Mouse (Mus musculus) intestine, embryonic 15.5 days (tissue): ENCODE measurements at regions not wholly inside any gene's neighbourhood (a gene's known extent, or its start where the extent isn't known, plus 50 kb on each side); places are given as distances from the start of the nearest gene placed in this dataset.

ENCODE experiments used
- ATAC-seq: fragments of 200-750 bp; cut with Nextera tagmentation; 2 replicates; pipeline ENCODE4 v1.8.0; 2017; ENCODE audit warnings: moderate TSS enrichment, moderate library complexity
- H3K27ac ChIP-seq: fragments of 300-500 bp; sonication (generic); 2 replicates; pipeline ENCODE4 v1.5.1; 2015; ENCODE audit warnings: mild to moderate bottlenecking, inconsistent platforms
- H3K27me3 ChIP-seq: fragments of 300-500 bp; sonication (generic); replicated peaks from 2 replicates; pipeline ENCODE4 v1.6.1; 2015; ENCODE audit warnings: inconsistent platforms
- H3K36me3 ChIP-seq: fragments of 300-500 bp; sonication (generic); 2 replicates; pipeline ENCODE4 v1.6.1; 2015; ENCODE audit warnings: inconsistent platforms
- H3K4me1 ChIP-seq: fragments of 300-500 bp; sonication (generic); replicated peaks from 2 replicates; pipeline ENCODE4 v1.6.1; 2015; ENCODE audit warnings: inconsistent platforms
- H3K4me2 ChIP-seq: fragments of 300-500 bp; sonication (generic); replicated peaks from 2 replicates; pipeline ENCODE4 v1.6.1; 2015; ENCODE audit warnings: mild to moderate bottlenecking, inconsistent platforms
- H3K4me3 ChIP-seq: fragments of 300-500 bp; sonication (generic); replicated peaks from 2 replicates; pipeline ENCODE4 v1.5.1; 2015; ENCODE audit warnings: inconsistent platforms
- H3K9ac ChIP-seq: fragments of 300-500 bp; sonication (generic); 2 replicates; pipeline ENCODE4 v1.6.1; 2015; ENCODE audit warnings: inconsistent platforms
- H3K9me3 ChIP-seq: fragments of 300-500 bp; sonication (generic); 2 replicates; pipeline ENCODE4 v1.6.1; 2016; ENCODE audit warnings: inconsistent platforms
- WGBS: fragments of 180-500 bp; shearing (Covaris S2); methylation state at CpG from one replicate; pipeline ENCODE4 v1.1.7; 2015; 5-methylcytosine and 5-hydroxymethylcytosine counted together

DNA sequence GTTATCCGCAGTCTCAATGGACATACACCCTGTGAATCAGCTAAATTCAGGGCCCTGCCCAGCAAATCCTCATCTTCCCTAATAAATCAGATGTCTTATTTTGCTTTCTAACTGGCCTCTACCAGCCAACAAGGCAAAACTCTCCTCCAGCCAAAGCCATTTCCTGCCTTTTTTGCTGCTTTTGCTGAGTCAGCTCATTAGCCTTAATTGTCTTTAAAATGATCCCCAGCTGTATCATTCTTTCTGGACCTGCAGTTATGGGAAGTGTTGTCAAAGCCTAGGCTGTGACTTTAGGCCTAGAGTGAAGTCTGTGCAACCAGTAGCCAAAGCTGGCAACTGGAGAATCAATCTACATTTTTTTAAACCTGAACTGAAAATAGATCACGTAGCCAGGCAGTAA is 81.4 kb downstream of the Mtpn start:
- H3K36me3 ChIP-seq, result no peaks in the 10 kb centered on the region
- no peaks in the 10 kb centered on the region for H3K9me3 ChIP-seq
- H3K4me3 ChIP-seq, result no peak overlapping the region
- no peak overlapping the region for H3K27ac ChIP-seq
- ATAC-seq, result no peak
- no peaks in the 10 kb centered on the region for H3K27me3 ChIP-seq
- no peak overlapping the region for H3K9ac ChIP-seq
- 90% methylated on average over 2 of the region's 2 CpGs for WGBS
- H3K4me1 ChIP-seq, result no peaks in the 10 kb centered on the region
- H3K4me2 ChIP-seq, result no peak overlapping the region

DNA sequence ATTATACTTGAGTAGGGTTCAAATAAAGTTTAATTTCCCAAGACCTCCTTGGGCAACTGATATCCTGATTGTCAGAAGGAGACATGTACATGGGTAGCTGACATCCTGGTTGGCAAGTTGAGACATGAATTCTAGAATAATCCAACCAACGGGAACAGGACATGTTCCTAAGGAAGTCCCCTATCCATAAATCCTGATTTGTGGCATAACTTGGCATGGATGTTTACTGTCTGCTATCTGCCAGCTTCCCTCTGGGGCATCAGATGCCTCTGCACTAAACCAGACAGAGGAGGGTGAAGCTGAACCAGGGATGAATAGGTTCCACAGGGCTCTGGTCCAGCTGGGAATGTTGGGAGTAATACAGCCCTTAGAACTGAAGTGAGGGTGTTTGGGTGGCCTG is 94.7 kb downstream of the Mtpn start:
- 86% methylated on average over 1 of the region's 1 CpGs for WGBS
- no peaks in the 10 kb centered on the region for H3K9me3 ChIP-seq
- H3K4me2 ChIP-seq, result no peak overlapping the region
- H3K4me3 ChIP-seq, result no peak overlapping the region
- no peaks in the 10 kb centered on the region for H3K4me1 ChIP-seq
- no peak for ATAC-seq
- H3K36me3 ChIP-seq, result no peaks in the 10 kb centered on the region
- no peak overlapping the region for H3K27ac ChIP-seq
- no peak overlapping the region for H3K9ac ChIP-seq
- no peaks in the 10 kb centered on the region for H3K27me3 ChIP-seq

DNA sequence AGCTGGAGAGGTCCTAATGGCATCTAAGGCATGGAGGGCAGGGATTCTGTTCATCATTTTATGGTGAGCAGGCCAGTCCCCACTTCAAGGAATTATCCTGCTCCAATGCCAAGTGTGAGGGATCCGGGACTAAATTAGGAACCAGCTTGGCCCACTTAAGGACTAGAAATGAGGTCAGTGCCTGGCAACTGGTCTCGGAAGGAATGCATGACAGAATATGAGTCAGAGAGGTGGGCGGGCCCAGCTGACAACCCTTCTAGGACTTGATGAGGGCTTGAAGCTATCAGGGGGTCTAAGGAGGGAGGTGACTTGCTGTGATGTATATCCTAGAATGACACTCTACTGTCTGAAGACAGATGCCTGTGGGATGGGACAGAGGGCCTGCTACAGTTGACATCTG is 100.4 kb upstream of the Fam180a start:
- Histone ChIP-seq H3K36me3 (no peaks in the 10 kb centered on the region), H3K4me2 (no peak overlapping the region), H3K9me3 (no peaks in the 10 kb centered on the region), H3K4me3 (no peak overlapping the region), H3K9ac (no peak overlapping the region), H3K27me3 (no peaks in the 10 kb centered on the region), H3K4me1 (no peaks in the 10 kb centered on the region), H3K27ac (no peak overlapping the region)
- 67% methylated on average over 3 of the region's 3 CpGs for WGBS
- no peak for ATAC-seq

DNA sequence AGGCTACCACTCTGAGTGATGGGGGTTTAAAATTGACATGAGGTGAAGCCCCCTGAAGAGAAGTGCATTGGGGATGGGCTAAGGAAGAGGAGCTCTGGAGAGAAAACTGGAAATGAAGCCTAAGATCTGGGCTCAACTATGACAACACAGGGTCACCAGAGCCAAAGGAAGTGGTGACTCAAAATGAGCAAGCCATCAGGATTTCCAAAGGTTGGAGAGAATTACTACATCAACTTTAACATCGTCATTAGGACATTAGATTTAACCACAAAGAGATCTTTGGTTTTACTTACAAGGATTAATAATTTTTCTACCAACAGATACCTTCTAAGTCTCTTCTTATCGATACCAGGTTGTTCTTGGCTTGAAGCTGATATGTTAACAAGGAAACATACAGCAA is 98.6 kb upstream of the Fam180a start:
- Histone ChIP-seq H3K27ac (no peak overlapping the region), H3K36me3 (no peaks in the 10 kb centered on the region), H3K4me3 (no peak overlapping the region), H3K4me1 (no peaks in the 10 kb centered on the region), H3K9me3 (no peaks in the 10 kb centered on the region), H3K27me3 (no peaks in the 10 kb centered on the region), H3K9ac (no peak overlapping the region), H3K4me2 (no peak overlapping the region)
- no peak for ATAC-seq
- WGBS, result 88% methylated on average over 2 of the region's 2 CpGs

DNA sequence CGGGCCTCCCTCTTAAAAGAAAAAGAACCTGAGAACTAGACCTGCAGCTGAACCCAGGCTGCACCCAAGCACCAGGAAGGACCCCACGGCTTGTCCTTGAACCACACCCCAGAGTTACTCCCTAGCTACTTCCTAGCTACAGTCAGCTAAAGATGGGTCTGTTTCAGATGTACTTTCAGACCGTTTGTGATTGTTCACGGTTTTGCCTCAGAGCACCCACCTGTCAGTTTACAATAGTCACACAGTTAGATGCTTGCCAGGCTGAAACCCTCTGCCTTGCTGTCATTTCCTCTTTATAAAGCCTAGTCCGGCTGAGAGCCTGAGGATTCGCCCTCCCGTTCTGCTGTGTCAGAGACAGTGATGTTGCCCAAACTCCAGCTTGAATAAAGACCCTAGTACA is 95.0 kb upstream of the Fam180a start:
- Histone ChIP-seq H3K9me3 (no peaks in the 10 kb centered on the region), H3K27ac (no peak overlapping the region), H3K36me3 (no peaks in the 10 kb centered on the region), H3K4me1 (no peaks in the 10 kb centered on the region), H3K4me3 (no peak overlapping the region), H3K27me3 (no peaks in the 10 kb centered on the region), H3K9ac (no peak overlapping the region), H3K4me2 (no peak overlapping the region)
- WGBS, result 76% methylated on average over 7 of the region's 7 CpGs
- no peak for ATAC-seq

DNA sequence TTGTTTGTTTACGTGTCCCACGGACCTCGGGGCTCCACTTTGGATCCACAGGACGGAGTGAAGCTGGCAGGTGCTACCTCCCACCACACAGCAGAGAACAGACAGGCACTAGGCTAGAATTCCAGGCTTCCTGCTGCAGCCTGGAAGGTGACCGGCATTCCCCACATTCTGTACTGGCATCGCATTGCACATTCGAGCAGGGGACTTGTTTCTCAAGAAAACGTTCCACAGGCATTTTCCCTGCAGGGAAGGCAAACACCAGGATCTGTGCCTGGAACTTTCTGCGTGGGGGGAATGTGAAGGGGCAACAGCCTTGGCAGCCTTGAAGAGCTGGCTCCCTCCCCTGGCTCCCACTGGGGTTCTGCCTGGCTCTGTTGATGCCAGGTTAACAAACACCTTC is 79.1 kb upstream of the Fam180a start:
- 0 out of 2 replicates have a peak, but pooled peaks cover 2% of the 10 kb centered on the region for H3K4me1 ChIP-seq
- H3K9ac ChIP-seq, result no peak overlapping the region
- ATAC-seq, result no peak
- H3K27ac ChIP-seq, result no peak overlapping the region
- no peaks in the 10 kb centered on the region for H3K36me3 ChIP-seq
- H3K4me3 ChIP-seq, result no peak overlapping the region
- no peak overlapping the region for H3K4me2 ChIP-seq
- no peaks in the 10 kb centered on the region for H3K9me3 ChIP-seq
- WGBS, result 41% methylated on average over 9 of the region's 9 CpGs
- H3K27me3 ChIP-seq, result no peaks in the 10 kb centered on the region

DNA sequence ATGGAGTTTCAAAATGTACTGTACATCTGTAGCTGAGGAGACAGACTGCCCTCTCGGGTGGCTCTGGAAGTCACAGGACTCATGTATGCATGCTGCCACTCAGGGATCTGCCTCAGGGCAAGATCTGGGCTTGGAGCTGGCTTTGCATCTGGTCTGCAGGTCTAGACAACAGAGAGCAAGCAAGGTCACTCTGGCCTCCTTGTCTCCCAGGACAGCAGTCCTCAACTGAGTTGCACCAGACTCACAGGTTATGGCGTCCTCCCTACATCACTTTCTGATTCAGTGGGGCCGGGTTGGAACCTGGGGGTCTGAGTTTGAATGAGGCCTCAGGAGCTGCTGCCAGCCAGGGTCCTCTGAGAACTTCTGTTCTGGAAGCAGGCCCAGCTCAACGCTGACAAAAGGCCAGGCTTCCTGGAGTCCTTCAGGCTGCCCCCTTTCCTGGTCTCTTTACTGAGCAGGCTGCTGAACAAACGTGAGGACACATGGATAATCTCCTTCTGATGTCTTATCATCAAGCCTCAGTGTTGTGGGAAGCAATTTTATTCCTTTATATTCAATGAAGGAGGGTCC is 77.5 kb upstream of the Fam180a start:
- ATAC-seq, result no peak
- Histone ChIP-seq H3K4me3 (no peak overlapping the region), H3K4me1 (0 out of 2 replicates have a peak, but pooled peaks cover 2% of the 10 kb centered on the region), H3K9me3 (no peaks in the 10 kb centered on the region), H3K4me2 (no peak overlapping the region), H3K36me3 (no peaks in the 10 kb centered on the region), H3K27me3 (no peaks in the 10 kb centered on the region), H3K27ac (no peak overlapping the region), H3K9ac (no peak overlapping the region)
- WGBS, result 73% methylated on average over 5 of the region's 5 CpGs

DNA sequence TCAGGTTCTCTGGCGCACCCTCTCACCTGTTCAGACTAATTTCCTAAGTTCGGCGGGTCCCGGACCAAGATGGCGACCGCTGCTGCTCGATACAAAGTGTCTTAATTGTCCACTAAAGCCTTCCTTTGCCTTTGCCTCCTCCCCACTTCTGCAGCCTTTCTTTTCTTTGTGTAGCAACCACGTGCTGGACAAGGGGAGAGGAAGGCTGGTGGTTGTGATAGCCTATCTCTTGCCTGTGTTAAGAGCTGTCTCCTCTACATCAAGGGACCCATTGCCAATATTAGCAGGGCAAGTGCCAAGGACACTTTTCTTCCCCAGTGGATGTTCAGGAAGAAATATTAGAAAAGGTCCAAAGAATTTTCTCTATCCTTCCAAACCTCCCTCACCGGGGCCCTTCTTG is 69.8 kb upstream of the Fam180a start:
- no peak for ATAC-seq
- WGBS, result 95% methylated on average over 8 of the region's 9 CpGs
- Histone ChIP-seq H3K27me3 (no peaks in the 10 kb centered on the region), H3K9me3 (no peaks in the 10 kb centered on the region), H3K9ac (no peak overlapping the region), H3K27ac (no peak overlapping the region), H3K36me3 (no peaks in the 10 kb centered on the region), H3K4me3 (no peak overlapping the region), H3K4me1 (no peaks in the 10 kb centered on the region), H3K4me2 (no peak overlapping the region)

DNA sequence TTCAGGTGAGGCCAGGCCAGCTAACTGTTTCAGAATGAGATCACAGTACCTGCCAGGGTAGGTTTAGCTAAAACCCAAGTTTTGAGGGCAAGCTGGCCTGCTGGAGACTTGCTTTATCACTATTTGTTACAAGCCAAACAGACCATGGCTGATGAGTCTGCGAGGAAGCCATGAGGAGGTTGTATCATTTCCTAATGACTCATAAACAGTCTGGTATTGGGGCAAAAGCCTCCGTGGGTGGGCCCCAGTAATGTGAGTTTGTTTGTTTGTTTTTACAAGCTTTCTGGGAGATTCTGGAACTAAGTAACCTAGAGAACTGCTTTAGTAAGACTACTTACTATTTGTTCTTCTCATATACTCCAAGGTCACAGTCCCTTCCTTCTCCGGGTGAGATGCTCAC is 62.9 kb upstream of the Fam180a start:
- no peaks in the 10 kb centered on the region for H3K36me3 ChIP-seq
- no peak overlapping the region for H3K27ac ChIP-seq
- WGBS, result 54% methylated on average over 3 of the region's 3 CpGs
- no peaks in the 10 kb centered on the region for H3K27me3 ChIP-seq
- no peaks in the 10 kb centered on the region for H3K4me1 ChIP-seq
- no peaks in the 10 kb centered on the region for H3K9me3 ChIP-seq
- H3K4me2 ChIP-seq, result no peak overlapping the region
- no peak overlapping the region for H3K4me3 ChIP-seq
- no peak overlapping the region for H3K9ac ChIP-seq
- ATAC-seq, result no peak

DNA sequence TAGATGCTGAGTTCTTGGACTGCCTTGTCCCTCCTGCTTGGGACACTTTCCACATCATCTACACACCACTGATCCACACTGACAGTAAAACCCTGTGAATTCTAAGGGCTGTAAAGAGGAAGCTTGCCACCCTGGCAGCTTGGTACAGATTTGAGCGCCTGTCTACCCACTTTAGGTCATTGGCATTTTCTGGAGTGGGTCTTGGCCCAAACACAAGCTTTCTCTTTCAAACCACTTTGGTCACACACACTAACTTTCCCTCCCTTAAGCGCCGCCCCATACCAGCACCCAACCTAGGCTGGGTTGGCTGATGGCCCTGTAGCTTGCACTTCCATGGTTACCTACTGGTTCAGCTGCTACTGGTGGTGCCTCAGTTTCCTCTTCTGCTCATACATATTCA is 55.6 kb upstream of the Fam180a start:
- WGBS, result 88% methylated on average over 3 of the region's 3 CpGs
- H3K27ac ChIP-seq, result no peak overlapping the region
- no peaks in the 10 kb centered on the region for H3K36me3 ChIP-seq
- ATAC-seq, result no peak
- H3K9ac ChIP-seq, result no peak overlapping the region
- H3K27me3 ChIP-seq, result no peaks in the 10 kb centered on the region
- peaks cover 2% of the 10 kb centered on the region; the same call in 1 of the 2 replicates for H3K4me1 ChIP-seq
- no peak overlapping the region for H3K4me3 ChIP-seq
- H3K4me2 ChIP-seq, result no peak overlapping the region
- H3K9me3 ChIP-seq, result no peaks in the 10 kb centered on the region

DNA sequence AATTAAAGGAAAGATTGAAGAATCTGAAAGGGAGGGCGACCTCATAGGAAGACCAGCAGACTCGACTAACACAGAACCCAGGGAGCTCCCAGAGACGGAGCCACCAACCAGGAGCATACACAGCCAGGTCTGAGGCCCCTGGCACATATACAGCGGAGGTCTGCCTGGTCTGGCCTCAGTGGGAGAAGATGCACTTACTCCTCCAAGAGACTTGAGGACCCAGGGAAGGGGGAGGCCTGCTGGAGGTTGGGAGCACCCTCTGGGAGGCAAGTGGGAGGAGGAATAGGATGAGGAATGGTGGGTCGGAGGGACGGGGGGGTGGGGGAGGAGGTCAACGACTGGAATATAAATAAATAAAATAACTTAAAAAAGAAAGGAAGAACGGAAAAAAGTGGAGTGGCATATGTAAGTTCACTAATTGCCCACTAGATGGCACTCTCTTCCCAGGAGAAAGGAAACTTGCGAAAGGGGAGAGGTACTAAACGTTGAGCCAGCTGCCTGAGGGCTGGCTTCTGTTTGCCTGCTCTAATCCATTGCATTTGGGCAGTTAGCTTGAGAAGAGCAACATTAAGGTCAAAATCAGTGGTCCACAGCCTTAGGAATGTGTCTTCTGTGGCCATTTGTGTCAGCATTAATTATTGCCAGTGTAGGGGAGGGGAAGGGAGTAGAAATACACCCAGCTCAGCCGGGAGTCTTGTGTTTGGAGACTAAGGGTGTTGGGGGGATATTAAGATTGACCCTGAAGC is 55.0 kb upstream of the Fam180a start:
- ATAC-seq, result peak; percentile 76
- no peaks in the 10 kb centered on the region for H3K36me3 ChIP-seq
- no peak overlapping the region for H3K27ac ChIP-seq
- no peaks in the 10 kb centered on the region for H3K9me3 ChIP-seq
- no peaks in the 10 kb centered on the region for H3K27me3 ChIP-seq
- H3K4me3 ChIP-seq, result 0 out of 2 replicates have a peak overlapping the region, but pooled peaks have one; percentile 22
- H3K9ac ChIP-seq, result 0 out of 2 replicates have a peak overlapping the region, but pooled peaks have one; percentile 13
- WGBS, result 16% methylated on average over 11 of the region's 11 CpGs
- peak overlapping the region; percentile 50 for H3K4me2 ChIP-seq
- peaks cover 2% of the 10 kb centered on the region; the same call in 1 of the 2 replicates for H3K4me1 ChIP-seq

DNA sequence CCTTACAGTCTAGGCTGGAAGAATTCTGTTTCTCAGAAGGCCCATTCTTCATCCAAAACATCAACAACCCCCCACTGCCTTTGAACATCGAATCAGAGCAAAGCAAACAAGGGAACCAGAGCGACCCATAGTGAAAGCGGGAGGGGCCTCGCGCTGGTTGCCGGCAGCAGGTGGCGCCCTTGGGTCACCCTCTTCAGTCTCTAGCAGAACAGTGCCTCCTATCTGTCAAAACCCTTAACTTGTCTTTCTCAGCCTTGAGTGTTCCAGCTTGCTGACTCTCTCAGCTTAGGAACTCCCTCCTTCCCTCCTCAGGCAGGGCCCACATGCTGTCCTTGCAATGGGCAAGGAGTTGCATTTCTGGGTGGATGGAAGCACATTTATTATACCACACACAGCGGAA is 53.9 kb upstream of the Fam180a start:
- ATAC-seq, result peak; percentile 77

DNA sequence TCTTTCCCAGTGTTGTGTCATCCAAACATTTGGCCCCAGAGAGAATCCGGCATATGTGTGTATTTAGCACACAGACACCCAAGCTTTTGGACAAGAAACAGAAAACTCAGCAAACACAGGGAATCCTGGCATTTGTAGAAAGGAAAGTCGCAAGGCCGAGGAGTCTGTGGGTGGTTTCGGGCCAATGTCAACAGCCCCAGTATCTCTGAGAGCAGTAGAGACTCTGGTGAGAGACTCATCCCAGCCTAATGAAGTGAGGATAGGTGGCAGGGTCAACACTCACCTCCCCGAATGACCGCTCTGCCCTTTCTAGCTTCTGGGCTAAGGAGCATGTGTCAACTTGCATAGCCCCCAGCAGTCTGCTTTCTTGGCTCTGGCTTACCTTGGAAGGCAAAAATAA is 52.9 kb upstream of the Fam180a start:
- Histone ChIP-seq H3K36me3 (no peaks in the 10 kb centered on the region), H3K4me1 (peaks cover 2% of the 10 kb centered on the region; the same call in 1 of the 2 replicates), H3K9ac (no peak overlapping the region), H3K4me2 (no peak overlapping the region), H3K4me3 (no peak overlapping the region), H3K9me3 (no peaks in the 10 kb centered on the region), H3K27me3 (no peaks in the 10 kb centered on the region), H3K27ac (no peak overlapping the region)
- 86% methylated on average over 6 of the region's 6 CpGs for WGBS
- ATAC-seq, result no peak

More for the DNA sequence above, 53.9 kb upstream of the Fam180a start:
- Histone ChIP-seq H3K36me3 (no peaks in the 10 kb centered on the region), H3K4me3 (no peak overlapping the region), H3K9me3 (no peaks in the 10 kb centered on the region), H3K4me1 (peaks cover 2% of the 10 kb centered on the region; the same call in 1 of the 2 replicates), H3K27me3 (no peaks in the 10 kb centered on the region), H3K9ac (no peak overlapping the region), H3K4me2 (peak overlapping the region; percentile 41), H3K27ac (no peak overlapping the region)
- WGBS, result 18% methylated on average over 8 of the region's 8 CpGs
